Mouse (Mus musculus): ENCODE data around the gene Setdb1. TPM values are rescaled to one million over a fixed set of nuclear protein-coding genes. Genes with fewer than 3 reads are reported as not detected.

Setdb1 gene
- polyA plus RNA-seq, 1 experiment from 2014 or later = 31.6 TPM

DNA sequence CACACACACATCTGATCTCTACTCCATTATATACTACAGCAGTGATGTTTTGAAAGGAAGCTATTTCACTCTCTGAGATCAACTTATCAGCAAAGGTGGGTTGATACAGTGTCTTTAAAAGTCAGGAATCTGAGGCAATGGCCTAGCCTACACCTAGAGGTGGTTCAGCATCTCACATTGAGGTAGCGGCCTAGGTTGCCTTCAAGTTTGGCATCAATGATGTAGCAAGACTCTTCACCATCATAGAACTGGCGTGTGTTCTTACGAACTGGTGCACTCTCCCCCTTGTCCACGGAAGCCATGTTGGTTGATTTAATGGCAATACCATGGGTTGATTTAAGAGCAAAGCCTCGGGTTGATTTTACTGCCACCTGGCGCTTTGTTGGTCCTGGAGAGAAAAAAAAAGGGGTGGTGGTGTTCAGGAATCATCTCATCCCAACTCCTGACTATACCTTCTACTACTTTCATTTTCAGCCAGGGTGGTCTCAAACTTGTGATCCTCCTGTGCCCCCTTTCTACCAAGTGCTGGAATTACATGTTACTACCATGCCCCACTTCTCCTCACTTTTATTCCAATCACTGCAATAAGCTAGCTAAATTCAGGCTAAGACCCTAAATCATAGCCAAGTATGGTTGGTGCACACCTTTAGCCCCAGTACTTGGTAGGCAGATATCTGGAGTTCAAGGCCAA, 32.4 kb downstream of the Setdb1 start:
- H3K4me3 ChIP-seq (ENCODE audit: low read depth, low read length) = no peak overlapping the region
- H3K9me3 ChIP-seq (replicated peaks; ENCODE audit: control insufficient read depth, low read length) = no peaks in the 10 kb centered on the region
- H3K27me3 ChIP-seq (ENCODE audit: control insufficient read depth, insufficient read depth, low read length) = no peaks in the 10 kb centered on the region
- no peak for ATAC-seq (replicated peaks; ENCODE audit: insufficient number of reproducible peaks, low FRiP score, low TSS enrichment)
- no peak overlapping the region for H3K27ac ChIP-seq (ENCODE audit: low read depth, low read length)
- no peak overlapping the region for H3K9ac ChIP-seq (ENCODE audit: low read depth, low read length)
- H3K4me1 ChIP-seq (ENCODE audit: control insufficient read depth, insufficient read depth, low read length) = 0 out of 2 replicates have a peak, but pooled peaks cover 5% of the 10 kb centered on the region
- peaks cover 58% of the 10 kb centered on the region for H3K36me3 ChIP-seq (ENCODE audit: control insufficient read depth, insufficient read depth, low read length)
- WGBS (ENCODE audit: insufficient replicate concordance) = 88% methylated on average over 6 of the region's 6 CpGs
- no peak overlapping the region for H3K4me2 ChIP-seq

DNA sequence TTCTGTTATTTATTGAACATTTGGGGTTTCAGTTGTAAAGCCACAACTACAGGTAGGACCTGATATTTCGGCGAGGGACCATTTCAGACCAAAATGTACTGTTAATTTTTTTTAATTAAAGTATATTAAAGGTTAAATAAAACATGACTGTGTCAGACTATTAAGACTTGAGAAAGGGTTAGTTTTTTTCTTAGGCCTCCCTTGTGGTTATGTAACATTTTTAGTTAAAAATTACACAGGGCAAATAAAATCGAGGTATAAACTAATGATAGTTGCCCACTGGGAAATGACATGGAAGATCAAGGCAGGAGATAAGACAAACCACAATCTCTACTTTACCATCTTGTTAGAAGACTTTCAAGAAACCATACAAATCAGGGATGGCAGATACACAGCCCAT, 33.6 kb downstream of the Setdb1 start:
- Histone ChIP-seq H3K9ac (ENCODE audit: low read depth, low read length) (no peak overlapping the region), H3K4me2 (no peak overlapping the region), H3K4me1 (ENCODE audit: control insufficient read depth, insufficient read depth, low read length) (peaks cover 15% of the 10 kb centered on the region), H3K36me3 (ENCODE audit: control insufficient read depth, insufficient read depth, low read length) (peaks cover 58% of the 10 kb centered on the region), H3K27me3 (ENCODE audit: control insufficient read depth, insufficient read depth, low read length) (no peaks in the 10 kb centered on the region), H3K4me3 (ENCODE audit: low read depth, low read length) (no peak overlapping the region), H3K9me3 (replicated peaks; ENCODE audit: control insufficient read depth, low read length) (no peaks in the 10 kb centered on the region), H3K27ac (ENCODE audit: low read depth, low read length) (no peak overlapping the region)
- WGBS (ENCODE audit: insufficient replicate concordance) = 91% methylated on average over 3 of the region's 3 CpGs
- no peak for ATAC-seq (replicated peaks; ENCODE audit: insufficient number of reproducible peaks, low FRiP score, low TSS enrichment)

DNA sequence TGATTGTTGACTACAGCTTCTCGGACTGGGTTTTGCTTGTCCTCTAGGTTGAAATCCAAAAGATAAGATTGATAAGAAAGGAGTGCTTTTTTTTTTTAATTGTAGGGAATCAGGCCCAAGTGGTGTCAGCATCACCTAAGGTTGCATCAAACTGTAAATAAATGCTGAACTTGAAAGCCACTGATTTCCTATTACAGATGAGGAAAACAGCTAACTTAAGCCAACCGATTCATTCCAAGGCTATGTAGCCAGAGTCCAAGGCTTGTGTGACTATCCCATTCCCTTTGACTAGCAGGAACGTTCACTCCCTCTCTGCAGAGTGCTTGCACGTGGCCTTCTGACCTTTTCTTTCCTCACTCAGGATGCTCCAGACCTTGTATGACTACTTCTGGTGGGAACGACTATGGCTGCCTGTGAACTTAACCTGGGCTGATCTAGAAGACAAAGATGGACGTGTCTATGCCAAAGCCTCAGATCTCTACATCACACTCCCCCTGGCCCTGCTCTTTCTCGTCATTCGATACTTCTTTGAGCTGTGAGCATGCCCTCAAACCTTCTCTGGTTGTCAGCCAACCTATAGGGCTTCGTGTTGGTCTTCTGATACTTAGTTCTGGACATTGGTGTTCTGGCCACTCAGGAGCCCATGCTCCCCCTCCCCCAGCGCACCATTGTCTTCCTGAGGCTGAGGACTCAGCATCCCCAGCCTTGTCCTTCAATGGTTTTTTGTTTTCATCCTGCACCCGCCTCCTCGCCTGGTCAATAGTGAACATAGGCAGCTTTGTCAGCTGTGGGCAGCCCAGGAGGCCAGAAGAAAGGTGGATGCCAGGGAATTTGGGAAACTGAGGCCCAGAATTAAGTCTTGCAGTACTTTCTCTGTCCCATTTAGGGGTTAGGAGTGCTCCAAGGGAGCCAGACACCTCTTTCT, 37.0 kb downstream of the Setdb1 start:
- Histone ChIP-seq H3K36me3 (ENCODE audit: control insufficient read depth, insufficient read depth, low read length) (peaks cover 43% of the 10 kb centered on the region), H3K4me2 (no peak overlapping the region), H3K27ac (ENCODE audit: low read depth, low read length) (no peak overlapping the region), H3K4me1 (ENCODE audit: control insufficient read depth, insufficient read depth, low read length) (peaks cover 35% of the 10 kb centered on the region), H3K9me3 (replicated peaks; ENCODE audit: control insufficient read depth, low read length) (no peaks in the 10 kb centered on the region), H3K4me3 (ENCODE audit: low read depth, low read length) (no peak overlapping the region), H3K27me3 (ENCODE audit: control insufficient read depth, insufficient read depth, low read length) (no peaks in the 10 kb centered on the region), H3K9ac (ENCODE audit: low read depth, low read length) (no peak overlapping the region)
- 72% methylated on average over 12 of the region's 12 CpGs for WGBS (ENCODE audit: insufficient replicate concordance)
- no peak for ATAC-seq (replicated peaks; ENCODE audit: insufficient number of reproducible peaks, low FRiP score, low TSS enrichment)

DNA sequence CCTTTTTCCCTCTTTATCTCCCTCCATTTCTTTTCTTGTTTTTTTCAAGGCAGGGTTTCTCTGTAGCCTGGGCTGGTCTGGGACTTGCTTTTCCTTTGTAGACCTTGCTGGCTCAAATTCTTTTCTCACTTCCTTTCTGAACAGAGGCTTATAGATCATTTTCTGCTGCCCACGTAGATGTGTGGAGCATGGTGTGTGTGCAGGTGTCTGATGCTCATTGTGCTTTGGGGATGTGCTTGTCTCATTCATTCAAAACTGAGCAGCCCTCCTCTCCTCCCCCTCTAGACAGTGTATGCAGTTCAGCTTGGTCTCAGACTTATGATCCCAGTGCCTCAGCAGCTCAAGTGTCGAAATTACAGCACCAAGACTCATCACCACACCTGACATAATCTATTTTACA, 37.9 kb downstream of the Setdb1 start:
- no peak overlapping the region for H3K4me3 ChIP-seq (ENCODE audit: low read depth, low read length)

DNA sequence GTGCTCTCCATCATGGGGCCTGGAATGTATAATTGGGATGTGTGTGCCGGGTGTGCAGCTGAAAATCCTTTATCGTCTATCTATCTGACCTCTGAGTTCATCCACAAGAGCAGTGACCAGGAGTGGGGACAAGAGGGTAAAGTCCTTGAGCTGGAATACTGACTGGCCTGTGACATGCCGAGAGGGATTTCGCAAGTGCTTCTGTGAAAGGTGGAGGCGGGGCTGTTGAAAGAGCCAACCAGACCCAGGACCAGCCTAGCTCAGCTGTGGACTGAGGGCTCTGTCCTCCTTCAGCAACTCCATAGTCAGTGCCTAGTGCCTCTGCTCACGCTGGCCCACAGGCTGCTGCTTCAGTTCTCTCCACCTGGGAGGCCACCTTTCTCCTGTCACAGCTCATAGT, 38.5 kb downstream of the Setdb1 start:
- H3K4me2 ChIP-seq = peak overlapping the region; percentile 40
- H3K9ac ChIP-seq (ENCODE audit: low read depth, low read length) = peak overlapping the region; percentile 1; the same call in 1 of the 2 replicates
- peaks cover 40% of the 10 kb centered on the region for H3K4me1 ChIP-seq (ENCODE audit: control insufficient read depth, insufficient read depth, low read length)
- WGBS (ENCODE audit: insufficient replicate concordance) = 23% methylated on average over 6 of the region's 6 CpGs
- H3K27ac ChIP-seq (ENCODE audit: low read depth, low read length) = peak overlapping the region; percentile 65
- no peak for ATAC-seq (replicated peaks; ENCODE audit: insufficient number of reproducible peaks, low FRiP score, low TSS enrichment)
- peaks cover 29% of the 10 kb centered on the region for H3K36me3 ChIP-seq (ENCODE audit: control insufficient read depth, insufficient read depth, low read length)
- no peak overlapping the region for H3K4me3 ChIP-seq (ENCODE audit: low read depth, low read length)
- H3K9me3 ChIP-seq (replicated peaks; ENCODE audit: control insufficient read depth, low read length) = no peaks in the 10 kb centered on the region
- no peaks in the 10 kb centered on the region for H3K27me3 ChIP-seq (ENCODE audit: control insufficient read depth, insufficient read depth, low read length)

More for the DNA sequence above, 37.9 kb downstream of the Setdb1 start:
- no peaks in the 10 kb centered on the region for H3K27me3 ChIP-seq (ENCODE audit: control insufficient read depth, insufficient read depth, low read length)
- no peaks in the 10 kb centered on the region for H3K9me3 ChIP-seq (replicated peaks; ENCODE audit: control insufficient read depth, low read length)
- H3K4me1 ChIP-seq (ENCODE audit: control insufficient read depth, insufficient read depth, low read length) = peaks cover 37% of the 10 kb centered on the region
- H3K4me2 ChIP-seq = peak overlapping the region; percentile 40
- peak overlapping the region; percentile 65 for H3K27ac ChIP-seq (ENCODE audit: low read depth, low read length)
- ATAC-seq (replicated peaks; ENCODE audit: insufficient number of reproducible peaks, low FRiP score, low TSS enrichment) = no peak
- 53% methylated on average over 2 of the region's 2 CpGs for WGBS (ENCODE audit: insufficient replicate concordance)
- H3K9ac ChIP-seq (ENCODE audit: low read depth, low read length) = peak overlapping the region; percentile 1; the same call in 1 of the 2 replicates
- H3K36me3 ChIP-seq (ENCODE audit: control insufficient read depth, insufficient read depth, low read length) = peaks cover 35% of the 10 kb centered on the region

DNA sequence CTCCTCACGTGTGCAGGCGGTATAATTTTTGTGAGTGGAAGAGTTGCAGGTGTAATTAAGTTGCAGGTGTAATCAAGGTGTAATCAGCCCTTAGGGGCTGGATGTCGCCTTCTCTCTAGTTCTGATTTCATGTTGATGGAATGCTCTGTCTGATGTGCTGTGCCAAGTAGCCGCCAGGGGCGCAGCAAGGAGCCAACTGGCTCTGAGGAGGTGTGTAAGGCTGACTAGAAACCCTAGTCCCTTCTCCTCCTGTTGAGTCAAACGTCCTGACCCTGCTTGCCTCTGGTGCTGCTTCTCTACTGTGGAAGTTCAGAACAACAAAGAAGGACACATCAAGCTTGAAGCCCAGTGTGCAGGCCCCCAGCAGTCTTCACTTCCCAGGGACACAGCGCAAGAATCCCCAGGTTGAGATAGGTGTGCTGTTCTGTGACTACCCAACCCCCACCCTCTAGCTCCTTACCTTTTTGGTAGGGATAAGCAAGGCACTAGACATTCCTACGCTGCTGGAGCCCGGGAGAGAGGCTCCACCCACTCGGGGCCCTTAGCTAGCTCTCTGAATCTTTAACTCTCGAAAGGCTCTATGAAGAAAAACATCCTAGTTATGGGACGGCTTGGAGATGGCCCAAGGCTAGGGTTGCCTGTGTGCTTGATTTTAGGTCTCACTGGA, 39.5 kb downstream of the Setdb1 start:
- 15% methylated on average over 12 of the region's 12 CpGs for WGBS (ENCODE audit: insufficient replicate concordance)
- Histone ChIP-seq H3K4me1 (ENCODE audit: control insufficient read depth, insufficient read depth, low read length) (peaks cover 44% of the 10 kb centered on the region), H3K9me3 (replicated peaks; ENCODE audit: control insufficient read depth, low read length) (no peaks in the 10 kb centered on the region), H3K4me3 (ENCODE audit: low read depth, low read length) (peak overlapping the region; percentile 6; the same call in 1 of the 2 replicates), H3K36me3 (ENCODE audit: control insufficient read depth, insufficient read depth, low read length) (peaks cover 22% of the 10 kb centered on the region), H3K9ac (ENCODE audit: low read depth, low read length) (no peak overlapping the region), H3K4me2 (peak overlapping the region; percentile 58), H3K27me3 (ENCODE audit: control insufficient read depth, insufficient read depth, low read length) (no peaks in the 10 kb centered on the region), H3K27ac (ENCODE audit: low read depth, low read length) (peak overlapping the region; percentile 65)
- no peak for ATAC-seq (replicated peaks; ENCODE audit: insufficient number of reproducible peaks, low FRiP score, low TSS enrichment)

DNA sequence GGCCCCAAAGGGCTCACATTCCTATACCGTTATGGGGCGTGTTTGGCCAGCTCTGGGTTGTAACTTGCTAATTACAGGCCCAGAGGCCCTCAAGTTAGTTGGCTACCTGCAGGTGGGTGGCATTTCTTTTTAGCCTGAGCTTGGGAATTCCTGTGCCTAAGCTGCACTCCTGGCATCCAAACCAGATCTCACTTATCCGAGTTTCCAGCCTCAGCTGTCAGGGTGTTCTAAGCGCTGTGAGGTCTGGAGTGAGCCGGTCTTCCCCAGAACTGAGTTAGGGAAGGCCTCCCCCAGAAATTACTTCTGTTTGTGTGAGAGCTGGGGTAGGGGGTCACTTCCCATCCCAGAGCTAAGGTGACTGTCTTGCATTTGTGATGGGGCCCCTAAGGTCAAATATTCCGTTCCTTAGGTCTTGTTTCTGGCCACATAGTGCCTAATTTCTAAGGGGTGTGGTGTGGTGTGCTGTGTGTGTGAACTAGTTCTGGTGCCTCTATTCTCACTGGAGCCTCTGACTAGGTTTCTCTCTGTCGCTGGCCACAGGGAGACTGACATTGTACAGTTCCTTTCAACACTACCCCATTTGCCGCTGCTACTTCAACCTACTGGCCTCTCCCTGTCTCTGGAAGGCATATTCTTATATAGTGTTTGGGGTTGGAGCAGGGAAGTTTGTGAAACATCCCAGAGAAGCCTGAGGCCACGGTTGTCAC, 41.0 kb downstream of the Setdb1 start:
- WGBS (ENCODE audit: insufficient replicate concordance) = 6% methylated on average over 9 of the region's 9 CpGs
- Histone ChIP-seq H3K4me2 (peak overlapping the region; percentile 94), H3K9me3 (replicated peaks; ENCODE audit: control insufficient read depth, low read length) (no peaks in the 10 kb centered on the region), H3K36me3 (ENCODE audit: control insufficient read depth, insufficient read depth, low read length) (peaks cover 7% of the 10 kb centered on the region), H3K27ac (ENCODE audit: low read depth, low read length) (peak overlapping the region; percentile 96), H3K4me3 (ENCODE audit: low read depth, low read length) (peak overlapping the region; percentile 91), H3K9ac (ENCODE audit: low read depth, low read length) (peak overlapping the region; percentile 99), H3K4me1 (ENCODE audit: control insufficient read depth, insufficient read depth, low read length) (peaks cover 45% of the 10 kb centered on the region), H3K27me3 (ENCODE audit: control insufficient read depth, insufficient read depth, low read length) (no peaks in the 10 kb centered on the region)
- ATAC-seq (replicated peaks; ENCODE audit: insufficient number of reproducible peaks, low FRiP score, low TSS enrichment) = no peak; the same call in 1 of the 2 replicates

All from heart, embryonic 11.5 days (tissue).